Mouse (Mus musculus) retina, postnatal 7 days (tissue): ENCODE data around the gene Slc4a1.
"Not testable (repeated sequence)": the region's sequence is repeated elsewhere in the genome, so short reads cannot be mapped to it uniquely, and the experiment has no call there.

Experiments used
- DNase-seq: peaks from one replicate; pipeline ENCODE4 v3.0.0-alpha.2; 2012; ENCODE audit warnings: low read depth, low spot score

The Slc4a1 gene

DNA sequence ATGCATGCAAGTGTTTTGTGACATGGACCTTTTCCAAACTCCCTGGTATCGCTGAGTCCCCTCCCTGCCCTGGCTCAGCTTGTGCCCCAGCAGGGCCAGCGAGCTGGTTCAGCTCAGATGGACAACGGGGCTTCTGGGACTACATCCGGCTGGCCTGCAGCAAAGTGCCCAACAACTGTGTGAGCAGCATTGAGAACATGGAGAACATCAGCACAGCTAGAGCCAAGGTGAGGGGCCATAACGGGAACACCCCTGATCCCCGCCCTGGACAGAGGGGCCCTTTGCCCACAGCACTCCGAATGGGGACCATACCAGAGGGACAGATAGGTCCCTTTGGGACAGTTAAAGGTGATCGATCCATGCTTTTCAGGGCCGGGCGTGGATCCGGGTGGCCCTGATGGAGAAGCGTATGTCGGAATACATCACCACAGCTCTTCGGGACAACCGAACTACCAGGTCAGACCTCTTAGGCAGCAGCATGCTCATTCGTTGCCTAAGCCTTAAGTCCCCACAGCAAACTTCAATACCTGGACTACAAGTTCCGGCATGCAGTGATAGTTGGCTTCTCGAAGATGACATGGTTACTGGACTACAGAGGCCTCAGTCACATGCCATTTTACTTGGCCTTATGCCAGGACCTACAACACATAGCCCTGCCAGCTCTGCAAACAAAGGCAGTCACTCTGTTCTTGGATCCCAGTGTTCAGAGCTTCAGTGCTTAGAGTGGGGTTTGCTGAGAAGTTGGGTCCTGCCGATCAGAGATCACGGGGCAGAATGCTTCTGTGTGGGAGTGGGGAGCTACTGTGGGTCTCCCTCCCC lies 32.2 kb upstream of the Slc4a1 start:
- DNase-seq: no peak

DNA sequence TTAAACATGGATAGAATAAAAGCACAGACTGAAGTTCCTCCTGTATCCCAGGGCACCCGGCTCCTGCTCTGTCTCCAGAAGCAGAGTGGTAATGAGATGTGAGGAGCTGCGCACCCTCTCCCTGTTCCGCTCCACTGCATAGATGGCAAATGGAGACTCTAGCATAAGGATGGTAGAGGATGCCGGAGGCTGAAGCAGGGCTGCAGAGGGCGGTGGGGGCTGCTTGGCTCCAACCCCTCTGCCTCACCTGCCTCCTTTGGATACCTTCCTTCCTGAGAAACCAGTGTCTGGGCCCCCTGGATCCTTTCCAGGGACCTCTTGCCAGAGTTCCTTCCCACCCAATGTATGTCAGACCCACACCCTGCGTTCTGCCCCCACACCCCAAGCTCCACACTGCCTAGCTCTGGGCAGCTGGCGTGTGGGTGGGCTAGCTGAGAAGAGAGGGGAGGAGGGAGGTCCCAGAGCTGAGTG lies 30.7 kb upstream of the Slc4a1 start:
- no peak for DNase-seq

- no peak for DNase-seq
Observed at GRCm38 (mm10) chr11:102396263-102396662, 30.3 kb upstream of the Slc4a1 start.

GRCm38 (mm10) chr11:102395250-102395649 lies 29.2 kb upstream of the Slc4a1 start:
- no peak for DNase-seq

GRCm38 (mm10) chr11:102394421-102395124 lies 28.6 kb upstream of the Slc4a1 start:
- no peak for DNase-seq

GRCm38 (mm10) chr11:102393719-102394420 lies 27.9 kb upstream of the Slc4a1 start:
- DNase-seq: no peak

DNA sequence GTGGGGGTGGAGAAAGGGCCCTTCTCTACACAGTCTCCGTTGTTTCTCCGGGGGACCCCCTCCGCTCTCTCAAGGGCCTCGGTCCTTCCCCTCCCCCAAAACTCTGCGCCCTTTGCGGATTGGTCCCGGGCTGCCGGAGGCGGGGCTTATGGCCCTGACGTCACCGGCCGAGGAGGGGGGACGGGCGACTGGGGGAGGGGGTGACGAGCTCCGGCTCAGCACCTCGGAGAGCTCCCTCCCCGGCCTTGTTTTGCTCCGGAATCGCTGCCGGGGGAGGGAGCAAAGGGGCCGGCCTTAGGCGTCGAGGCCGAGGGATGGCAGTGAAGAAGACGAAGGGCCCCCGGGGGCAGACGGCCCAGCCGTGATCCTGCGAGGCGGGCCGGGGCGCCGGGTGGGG lies 27.2 kb upstream of the Slc4a1 start, which contains the start of gene Rundc3a:
Gene Rundc3a (plus strand): TSS at position 166 of the 397 bp plus-strand sequence.
- peak; percentile 91 for DNase-seq

DNA sequence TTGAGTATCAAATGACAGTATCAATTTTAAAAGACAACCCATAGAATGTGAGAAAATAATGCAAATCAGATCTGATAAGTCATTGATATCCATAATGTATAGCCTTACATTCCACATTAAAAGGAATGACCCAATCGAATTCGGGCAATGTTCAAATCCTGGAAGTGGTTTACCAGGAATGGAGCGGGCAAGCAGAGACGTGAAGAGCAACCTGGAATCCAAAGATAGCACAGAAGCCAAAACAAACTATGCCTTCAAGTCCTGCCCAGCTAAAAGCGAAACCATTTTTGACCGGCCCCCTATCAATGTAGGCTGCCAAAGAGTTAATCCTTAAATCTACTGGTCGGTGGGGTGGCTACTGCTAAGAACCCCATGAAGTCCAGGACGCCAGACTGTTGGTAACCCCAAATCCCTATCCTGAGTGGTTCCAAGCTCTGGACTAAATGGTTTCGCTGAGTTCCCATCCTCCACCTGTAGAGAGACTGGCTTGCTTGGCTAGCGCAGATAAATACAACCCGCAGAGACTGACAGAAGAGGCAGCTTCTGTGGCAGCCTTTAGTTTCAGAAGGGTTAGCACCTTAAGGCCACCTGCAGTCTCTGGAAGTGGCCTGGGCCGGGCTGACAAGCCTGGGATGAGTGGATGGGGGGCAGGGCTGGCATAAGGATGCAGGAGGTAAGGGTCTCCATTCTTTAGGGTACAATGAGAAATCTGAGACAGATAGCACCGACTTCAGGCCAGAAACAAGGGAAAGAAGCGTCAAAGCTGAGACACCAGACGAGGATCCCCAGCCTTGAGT lies 26.6 kb upstream of the Slc4a1 start:
- no peak for DNase-seq

DNA sequence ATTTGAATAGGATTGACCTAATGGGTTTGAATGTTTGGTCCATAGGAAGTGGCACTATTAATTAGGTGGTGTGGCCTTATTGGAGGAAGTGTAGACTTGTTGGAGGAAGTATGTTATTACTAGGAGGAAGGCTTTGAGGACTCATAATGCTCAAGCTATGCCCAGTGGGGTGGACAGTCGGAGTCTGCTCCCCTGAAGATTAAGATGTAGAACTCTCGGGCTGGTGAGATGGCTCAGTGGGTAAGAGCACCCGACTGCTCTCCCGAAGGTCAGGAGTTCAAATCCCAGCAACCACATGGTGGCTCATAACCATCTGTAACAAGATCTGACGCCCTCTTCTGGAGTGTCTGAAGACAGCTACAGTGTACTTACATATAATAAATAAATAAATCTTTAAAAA lies 23.4 kb upstream of the Slc4a1 start:
- DNase-seq: not testable (repeated sequence)

- DNase-seq: no peak
Observed at GRCm38 (mm10) chr11:102386121-102386520, 20.1 kb upstream of the Slc4a1 start.

GRCm38 (mm10) chr11:102385075-102385474 lies 19.1 kb upstream of the Slc4a1 start:
- no peak for DNase-seq

- no peak for DNase-seq
Observed at GRCm38 (mm10) chr11:102384418-102384817, 18.4 kb upstream of the Slc4a1 start.

DNA sequence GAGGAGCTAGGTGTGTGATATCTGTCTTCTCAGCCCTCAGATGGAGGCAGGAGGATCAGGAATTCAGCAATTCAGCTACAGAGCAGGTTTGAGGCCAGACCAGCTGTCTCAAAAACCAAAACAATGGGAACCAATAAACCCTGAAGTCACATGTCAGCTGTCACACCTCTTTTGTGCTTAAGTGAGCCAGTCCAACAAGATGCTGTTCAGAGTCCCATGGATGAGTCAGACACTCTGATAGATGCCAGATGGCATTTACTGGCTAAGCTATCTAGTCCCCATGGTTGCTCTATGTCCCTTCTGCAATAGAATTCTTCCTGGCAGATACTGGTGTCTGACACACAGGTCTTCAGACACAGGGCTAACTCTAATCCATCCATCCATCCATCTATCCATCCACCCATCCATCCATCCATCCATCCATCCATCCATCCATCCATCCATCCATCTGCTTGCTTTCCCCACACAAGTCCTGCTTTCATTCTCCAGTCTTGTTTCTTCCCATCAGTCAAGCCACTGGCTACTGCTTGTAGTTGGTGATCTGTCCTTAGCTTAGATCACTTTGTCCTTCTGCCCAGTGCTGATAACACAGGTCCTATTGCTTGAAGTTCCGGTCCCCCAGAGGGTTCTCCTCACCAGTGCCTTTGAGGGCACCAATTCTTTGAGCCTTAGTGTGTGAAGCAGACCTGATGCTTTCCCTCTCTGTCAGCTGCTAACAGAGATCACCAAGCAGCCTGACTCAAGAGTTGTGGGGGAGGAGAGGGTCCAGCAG lies 17.5 kb upstream of the Slc4a1 start:
- no peak for DNase-seq

DNA sequence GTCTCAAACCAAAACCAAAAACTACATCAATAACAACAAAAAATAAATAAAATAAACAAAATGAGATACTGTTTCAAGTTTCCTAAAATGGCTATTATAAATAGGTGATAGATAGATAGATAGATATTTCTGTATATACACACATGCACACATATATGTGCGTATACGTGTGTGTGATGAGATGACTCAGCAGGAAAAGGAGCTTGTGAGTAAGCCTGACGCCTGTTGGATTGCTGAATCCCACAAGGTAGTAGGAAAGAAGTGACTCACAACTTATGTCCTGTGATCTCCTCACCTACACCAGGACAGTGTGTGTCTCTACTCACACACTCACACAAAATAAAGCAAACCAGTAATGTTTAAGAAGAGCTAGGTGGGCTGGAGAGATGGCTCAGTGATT lies 16.8 kb upstream of the Slc4a1 start:
- DNase-seq: no peak

GRCm38 (mm10) chr11:102381341-102382100 lies 15.5 kb upstream of the Slc4a1 start:
- no peak for DNase-seq

- no peak for DNase-seq
Observed at GRCm38 (mm10) chr11:102380091-102380490, 14.1 kb upstream of the Slc4a1 start.

DNA sequence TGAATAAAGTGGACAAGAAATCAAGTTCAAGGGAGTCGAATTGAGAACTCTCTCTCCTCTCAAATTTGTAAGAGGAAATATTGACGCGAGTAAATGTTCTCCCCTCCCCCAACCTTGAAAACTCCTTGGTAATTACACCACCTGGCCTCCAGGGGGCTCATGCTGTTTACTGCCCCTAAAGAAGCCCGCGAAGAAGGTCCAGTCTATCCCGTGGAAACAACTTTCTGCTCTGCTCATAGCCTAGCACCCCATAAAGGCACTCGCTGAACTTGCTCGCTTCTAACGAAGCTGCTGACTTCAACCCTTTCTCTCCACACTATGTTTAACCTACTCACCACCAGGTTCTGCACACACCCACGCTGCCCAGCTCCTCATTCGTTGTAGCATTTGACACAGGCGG lies 11.2 kb upstream of the Slc4a1 start:
- no peak for DNase-seq

- DNase-seq: no peak
Observed at GRCm38 (mm10) chr11:102376196-102376835, 10.3 kb upstream of the Slc4a1 start.
